Mouse (Mus musculus): Measurements from ENCODE around the gene Egfl7.

DNA sequence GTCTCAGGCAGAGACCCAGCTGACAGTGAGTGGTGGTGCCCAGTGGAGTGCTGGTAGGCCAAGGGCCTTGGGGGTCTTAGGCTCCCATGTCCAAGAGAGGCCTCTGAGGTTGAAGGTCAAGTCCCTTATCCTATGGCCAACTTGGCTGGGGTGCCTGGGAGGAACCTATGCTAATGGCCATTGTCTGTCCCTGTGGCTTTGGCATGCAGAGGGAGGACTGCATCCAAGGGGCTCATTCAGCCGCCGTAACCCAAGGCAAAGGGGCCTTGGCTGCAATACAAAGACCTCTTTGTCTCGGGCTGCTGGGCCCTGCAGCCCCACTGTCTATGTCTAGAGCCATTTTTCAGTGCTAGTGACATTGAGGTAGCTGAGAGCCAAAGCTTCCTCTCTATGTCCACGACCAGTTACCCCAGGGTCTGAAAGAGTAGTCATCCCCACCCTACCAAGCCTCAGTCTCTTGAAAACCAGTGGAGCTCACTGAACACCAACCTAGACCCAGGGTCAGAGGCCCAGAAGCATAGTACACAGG is 44.2 kb upstream of the Egfl7 start:
- no peak for TF ChIP-seq CTCF (IDR thresholded peaks at IDR 0.05; ENCODE audit: borderline replicate concordance, insufficient read depth, low read length)
- TF ChIP-seq POLR2A (IDR thresholded peaks at IDR 0.05; ENCODE audit: low read depth, low read length) = no peak
